Mouse (Mus musculus) hindbrain, postnatal 0 days (tissue): ENCODE results near the gene Abcc9. TPM values are rescaled to one million over a fixed set of nuclear protein-coding genes. Genes with fewer than 3 reads are reported as not detected.

Source experiments
- ATAC-seq: fragments of 200-750 bp; cut with Nextera tagmentation; 2 replicates; pipeline ENCODE4 v1.8.0; 2017; ENCODE audit warnings: mild to moderate bottlenecking, moderate TSS enrichment, moderate library complexity
- DNase-seq: peaks from one replicate; pipeline ENCODE4 v3.0.0-alpha.2; 2015; ENCODE audit warnings: low spot score
- H3K27ac ChIP-seq: fragments of 300-500 bp; sonication (generic); 2 replicates; pipeline ENCODE4 v1.5.1; 2014; ENCODE audit warnings: mild to moderate bottlenecking
- H3K27me3 ChIP-seq: fragments of 300-500 bp; sonication (generic); 2 replicates; pipeline ENCODE4 v1.6.1; 2014; ENCODE audit warnings: low read length, mixed read lengths; ENCODE audit not compliant: insufficient read depth
- H3K36me3 ChIP-seq: fragments of 300-500 bp; sonication (generic); 2 replicates; pipeline ENCODE4 v1.6.1; 2014; ENCODE audit warnings: low read length, mixed read lengths; ENCODE audit not compliant: insufficient read depth
- H3K4me1 ChIP-seq: fragments of 300-500 bp; sonication (generic); 2 replicates; pipeline ENCODE4 v1.6.1; 2014; ENCODE audit warnings: antibody characterized with exemption, low read length, mixed read lengths; ENCODE audit not compliant: insufficient read depth
- H3K4me2 ChIP-seq: fragments of 300-500 bp; sonication (generic); 2 replicates; pipeline ENCODE4 v1.6.1; 2014; ENCODE audit warnings: low read depth, mild to moderate bottlenecking, low read length, moderate library complexity, mixed read lengths
- H3K4me3 ChIP-seq: fragments of 300-500 bp; sonication (generic); 2 replicates; pipeline ENCODE4 v1.5.1; 2014; ENCODE audit warnings: low read length
- H3K9ac ChIP-seq: fragments of 300-500 bp; sonication (generic); replicated peaks from 2 replicates; pipeline ENCODE4 v1.6.1; 2014; ENCODE audit warnings: mild to moderate bottlenecking, low read length, moderate library complexity, mixed read lengths
- H3K9me3 ChIP-seq: fragments of 300-500 bp; sonication (generic); 2 replicates; pipeline ENCODE4 v1.6.1; 2016; ENCODE audit warnings: low read length, mixed read lengths
- CTCF ChIP-seq: IDR thresholded peaks from 2 replicates; pipeline ENCODE4 v1.5.1; 2016; ENCODE audit warnings: antibody characterized with exemption, control low read depth, low read depth
- WGBS: fragments of 180-500 bp; shearing (Covaris S2); extraction: QIAGEN DNeasy Blood & Tissue Kit; methylation state at CpG from one replicate; pipeline ENCODE4 v1.1.7; 2014; 5-methylcytosine and 5-hydroxymethylcytosine counted together
- polyA plus RNA-seq: library from polyadenylated mRNA; unstranded; fragments of >200 nt; fragmentation: Nextera tagmentation; extraction: Ambion mirVana; gene quantifications from 2 replicates; pipeline ENCODE4 v1.2.1, GENCODE M21; 2015
- total RNA-seq: library from RNA; depleted of rRNA; stranded (reverse); fragments of >200 nt; gene quantifications from 2 replicates; pipeline ENCODE4 v1.2.3, GENCODE M21; 2014

The Abcc9 gene
- total and polyA plus RNA-seq, 2 experiments from 2014 or later = 2.0 to 8.9 TPM

- no peak for TF ChIP-seq CTCF
Measured at GRCm38 (mm10) chr6:142721731-142722130, 19.6 kb upstream of the Abcc9 start.

GRCm38 (mm10) chr6:142720641-142721040, 18.5 kb upstream of the Abcc9 start:
- Histone ChIP-seq H3K4me1 (no peaks in the 10 kb centered on the region), H3K9ac (no peak overlapping the region), H3K36me3 (no peaks in the 10 kb centered on the region), H3K4me3 (no peak overlapping the region), H3K4me2 (no peak overlapping the region), H3K27me3 (no peaks in the 10 kb centered on the region), H3K9me3 (no peaks in the 10 kb centered on the region), H3K27ac (no peak overlapping the region)
- DNase-seq = no peak
- WGBS = 77% methylated on average over 6 of the region's 6 CpGs
- ATAC-seq = no peak
- TF ChIP-seq CTCF = peak; percentile 16; the same call in 1 of the 2 replicates

More at GRCm38 (mm10) chr6:142721731-142722130, 19.6 kb upstream of the Abcc9 start:
- WGBS = 71% methylated on average over 8 of the region's 8 CpGs
- no peaks in the 10 kb centered on the region for H3K27me3 ChIP-seq
- no peaks in the 10 kb centered on the region for H3K4me1 ChIP-seq
- ATAC-seq = no peak
- H3K4me2 ChIP-seq = no peak overlapping the region
- no peaks in the 10 kb centered on the region for H3K36me3 ChIP-seq
- DNase-seq = no peak
- H3K9me3 ChIP-seq = no peaks in the 10 kb centered on the region
- no peak overlapping the region for H3K9ac ChIP-seq
- H3K27ac ChIP-seq = no peak overlapping the region
- H3K4me3 ChIP-seq = no peak overlapping the region

GRCm38 (mm10) chr6:142718167-142718566, 16.1 kb upstream of the Abcc9 start:
- Histone ChIP-seq H3K27ac (no peak overlapping the region), H3K36me3 (no peaks in the 10 kb centered on the region), H3K9ac (no peak overlapping the region), H3K4me3 (no peak overlapping the region), H3K9me3 (no peaks in the 10 kb centered on the region), H3K4me1 (no peaks in the 10 kb centered on the region), H3K4me2 (no peak overlapping the region), H3K27me3 (no peaks in the 10 kb centered on the region)
- peak; percentile 54 for TF ChIP-seq CTCF
- 65% methylated on average over 7 of the region's 7 CpGs for WGBS
- ATAC-seq (peak; percentile 49; the same call in 1 of the 2 replicates), DNase-seq (no peak)

- 49% methylated on average over 4 of the region's 4 CpGs for WGBS
- Histone ChIP-seq H3K4me2 (no peak overlapping the region), H3K9ac (no peak overlapping the region), H3K9me3 (no peaks in the 10 kb centered on the region), H3K27me3 (no peaks in the 10 kb centered on the region), H3K27ac (no peak overlapping the region), H3K4me1 (no peaks in the 10 kb centered on the region), H3K4me3 (no peak overlapping the region), H3K36me3 (no peaks in the 10 kb centered on the region)
- TF ChIP-seq CTCF = no peak
- DNase-seq (no peak), ATAC-seq (no peak)
Measured at GRCm38 (mm10) chr6:142717186-142717585, 15.1 kb upstream of the Abcc9 start.

GRCm38 (mm10) chr6:142715026-142715425, 12.9 kb upstream of the Abcc9 start:
- no peak overlapping the region for H3K4me2 ChIP-seq
- H3K4me1 ChIP-seq = no peaks in the 10 kb centered on the region
- TF ChIP-seq CTCF = no peak
- H3K9ac ChIP-seq = no peak overlapping the region
- no peaks in the 10 kb centered on the region for H3K36me3 ChIP-seq
- H3K27me3 ChIP-seq = no peaks in the 10 kb centered on the region
- WGBS = 83% methylated on average over 8 of the region's 8 CpGs
- no peak overlapping the region for H3K27ac ChIP-seq
- DNase-seq = no peak
- no peaks in the 10 kb centered on the region for H3K9me3 ChIP-seq
- no peak overlapping the region for H3K4me3 ChIP-seq
- no peak for ATAC-seq

- DNase-seq = no peak
- TF ChIP-seq CTCF = no peak
- 35% methylated on average over 4 of the region's 4 CpGs for WGBS
- H3K27ac ChIP-seq = no peak overlapping the region
- no peaks in the 10 kb centered on the region for H3K27me3 ChIP-seq
- no peak for ATAC-seq
- H3K9me3 ChIP-seq = no peaks in the 10 kb centered on the region
- H3K9ac ChIP-seq = no peak overlapping the region
- H3K36me3 ChIP-seq = no peaks in the 10 kb centered on the region
- no peaks in the 10 kb centered on the region for H3K4me1 ChIP-seq
- H3K4me2 ChIP-seq = 0 out of 2 replicates have a peak overlapping the region, but pooled peaks have one; percentile 19
- no peak overlapping the region for H3K4me3 ChIP-seq
Measured at GRCm38 (mm10) chr6:142711106-142711505, 9.0 kb upstream of the Abcc9 start.

- no peaks in the 10 kb centered on the region for H3K9me3 ChIP-seq
- H3K36me3 ChIP-seq = no peaks in the 10 kb centered on the region
- no peaks in the 10 kb centered on the region for H3K4me1 ChIP-seq
- H3K4me3 ChIP-seq = no peak overlapping the region
- no peaks in the 10 kb centered on the region for H3K27me3 ChIP-seq
- DNase-seq (no peak), ATAC-seq (no peak)
- no peak overlapping the region for H3K9ac ChIP-seq
- H3K27ac ChIP-seq = no peak overlapping the region
- 80% methylated on average over 6 of the region's 6 CpGs for WGBS
- 0 out of 2 replicates have a peak overlapping the region, but pooled peaks have one; percentile 19 for H3K4me2 ChIP-seq
- TF ChIP-seq CTCF = no peak
Measured at GRCm38 (mm10) chr6:142710690-142711089, 8.6 kb upstream of the Abcc9 start.
